Mouse (Mus musculus): ENCODE measurements around the gene Cbx6.
A peak's percentile ranks its signal among the peaks of the same experiment; 100 is the strongest.

The Cbx6 gene

DNA sequence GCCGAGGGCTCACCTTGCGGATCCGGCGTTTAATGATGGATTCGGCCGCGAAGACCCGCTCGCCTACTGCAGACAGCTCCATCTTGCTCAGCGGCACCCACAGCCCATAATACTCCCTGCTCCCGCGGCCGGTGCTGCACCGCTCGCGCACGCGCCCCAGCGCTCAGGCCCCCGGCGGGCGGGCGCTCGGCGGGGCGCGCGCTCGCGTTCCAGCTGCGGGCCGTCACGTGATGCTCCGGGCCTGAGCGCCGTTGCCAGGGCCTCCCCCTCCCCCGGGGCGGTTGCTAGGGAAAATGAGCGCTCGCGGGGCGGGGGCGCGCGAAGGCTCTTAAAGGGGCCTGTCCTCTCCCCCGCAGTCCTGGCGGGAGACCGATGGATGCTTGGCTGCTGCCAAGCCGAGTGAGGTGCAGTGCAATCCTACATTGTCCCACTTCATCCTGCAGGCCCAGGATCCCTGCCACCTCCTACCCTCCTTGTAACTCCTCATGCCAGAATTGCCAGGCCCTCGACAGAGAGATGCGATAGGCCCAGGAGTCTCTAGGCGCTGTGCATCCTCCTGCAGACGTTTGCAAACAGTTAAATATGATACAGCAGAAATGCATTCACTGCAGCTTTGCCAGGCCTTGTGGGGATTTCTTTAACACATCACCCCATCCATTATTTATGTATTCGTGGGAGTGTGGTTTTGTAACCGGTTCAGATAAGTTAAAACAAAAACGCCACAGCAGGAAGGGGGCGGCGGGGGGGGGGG lies at the start of gene Cbx6, which contains the start of gene Npcd:
Cbx6 (minus strand) TSS at position 559 of the 751 bp plus-strand sequence.
Npcd (minus strand) TSS at position 108 of the 751 bp plus-strand sequence.
- peak; percentile 97 for DNase-seq (ENCODE audit: low read depth, low spot score)

DNA sequence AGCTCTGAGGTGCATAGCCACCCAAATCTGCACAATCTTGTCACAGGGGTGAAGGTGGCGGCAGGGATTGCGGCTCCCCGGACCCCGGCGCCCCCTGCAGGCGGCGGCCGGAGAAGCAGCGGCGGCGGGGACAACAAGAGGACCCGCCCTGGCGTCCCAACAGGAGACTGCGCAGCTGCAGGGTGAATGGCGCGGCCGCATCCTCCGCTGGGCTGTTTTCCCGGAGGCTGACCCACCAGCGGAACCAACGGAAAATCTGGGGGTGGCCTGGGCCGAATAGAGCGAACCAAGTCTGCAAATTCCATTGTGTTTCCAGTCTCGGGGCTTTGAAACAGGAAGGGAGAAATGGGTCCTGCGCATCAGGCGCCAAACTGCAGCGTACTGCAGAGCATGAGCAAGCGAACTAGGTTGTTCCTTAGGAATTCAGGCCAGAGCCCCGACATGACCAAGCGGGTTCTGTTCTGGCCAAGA lies 48.9 kb upstream of the Cbx6 start:
- DNase-seq (ENCODE audit: low read depth, low spot score) = peak; percentile 89

DNA sequence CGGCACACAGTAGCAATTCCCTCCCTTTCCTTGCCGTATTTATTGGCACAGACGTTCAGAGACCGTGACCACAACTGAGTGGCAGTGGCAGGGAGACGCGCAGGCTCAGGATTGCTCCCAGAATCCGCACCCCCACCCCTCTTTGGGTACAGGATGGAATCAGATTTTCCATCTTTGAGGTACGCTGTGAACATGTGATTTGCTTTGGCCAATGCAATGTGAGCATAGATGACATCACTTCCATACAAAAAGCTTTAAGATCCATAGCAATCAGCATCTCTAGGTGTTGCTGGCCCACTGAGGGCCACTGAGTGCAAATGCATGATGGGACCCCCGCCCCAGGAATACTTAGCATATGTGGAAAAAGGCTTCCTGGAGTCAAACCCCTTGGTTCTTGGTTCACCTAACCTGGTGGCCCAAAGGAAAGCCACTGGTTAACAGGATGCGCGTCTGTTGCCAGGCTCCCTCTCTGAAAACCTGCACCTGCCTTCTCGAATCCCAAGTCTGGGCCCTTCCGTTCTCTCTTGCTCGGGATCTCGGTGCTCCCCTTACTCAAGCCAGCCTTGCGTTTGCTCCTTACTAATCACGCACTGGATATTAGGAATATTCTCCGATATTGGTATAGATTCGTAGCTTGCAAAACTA lies 48.3 kb upstream of the Cbx6 start:
- DNase-seq (ENCODE audit: low read depth, low spot score) = peak; percentile 25

DNA sequence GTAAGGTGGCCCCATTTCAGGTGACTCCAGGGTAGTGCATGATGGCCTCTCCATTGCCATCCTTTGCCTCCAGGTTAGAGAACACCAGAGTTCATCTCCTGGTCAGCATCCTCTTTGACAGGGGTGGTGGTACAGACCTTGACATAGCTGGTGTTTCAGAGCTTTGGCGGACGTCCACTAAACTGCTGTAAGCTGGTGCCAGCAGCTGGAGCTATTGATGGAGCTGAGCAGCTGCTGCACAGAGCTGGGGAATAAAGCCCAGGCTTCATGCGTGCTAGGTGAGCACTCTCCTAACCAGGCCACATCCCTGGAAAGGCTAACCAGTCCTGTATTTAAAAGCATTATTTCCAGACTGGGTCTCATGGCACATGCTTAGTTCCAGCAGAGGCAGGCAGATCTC lies 46.0 kb upstream of the Cbx6 start:
- no peak for DNase-seq (ENCODE audit: low read depth, low spot score)

DNA sequence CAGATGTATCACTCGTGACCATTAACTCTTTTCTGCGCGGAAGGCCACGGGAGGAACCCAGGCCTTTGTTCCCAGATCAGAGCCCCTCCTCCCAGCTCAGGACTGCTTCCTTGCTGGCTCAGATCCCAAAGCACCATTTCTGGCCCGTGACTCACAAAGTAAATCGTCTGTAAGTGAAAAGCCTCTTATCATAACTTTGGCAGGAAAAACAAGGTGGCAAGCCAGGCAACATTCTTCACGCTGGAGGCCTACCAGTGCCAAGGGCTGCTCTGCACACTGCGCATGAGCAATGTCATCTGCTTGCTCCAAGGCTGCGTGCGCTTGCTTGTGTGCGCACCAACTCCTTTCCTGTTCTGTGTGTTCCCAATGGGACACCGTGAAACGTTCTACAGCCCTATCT lies 44.8 kb upstream of the Cbx6 start:
- no peak for DNase-seq (ENCODE audit: low read depth, low spot score)

DNA sequence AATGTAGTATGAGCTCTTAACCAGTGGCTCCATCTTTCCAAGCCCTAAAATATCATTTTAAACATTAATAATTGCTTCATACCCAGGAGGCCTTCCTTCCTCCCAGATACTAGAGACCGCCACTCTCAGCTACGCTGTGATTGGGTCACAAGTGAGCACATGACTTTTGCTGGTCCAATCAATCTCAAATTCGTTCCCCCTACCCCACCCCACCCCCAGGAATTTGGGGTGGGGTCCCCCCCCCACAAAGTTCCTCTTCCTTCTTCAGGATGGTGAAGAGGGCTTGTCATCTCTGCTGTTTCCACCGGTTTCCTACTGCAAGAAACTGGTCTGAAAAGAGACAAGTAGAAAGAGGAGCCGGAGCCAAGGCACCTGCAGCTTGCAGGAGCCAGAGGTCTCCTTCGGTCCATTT lies 44.2 kb upstream of the Cbx6 start:
- DNase-seq (ENCODE audit: low read depth, low spot score) = no peak

DNA sequence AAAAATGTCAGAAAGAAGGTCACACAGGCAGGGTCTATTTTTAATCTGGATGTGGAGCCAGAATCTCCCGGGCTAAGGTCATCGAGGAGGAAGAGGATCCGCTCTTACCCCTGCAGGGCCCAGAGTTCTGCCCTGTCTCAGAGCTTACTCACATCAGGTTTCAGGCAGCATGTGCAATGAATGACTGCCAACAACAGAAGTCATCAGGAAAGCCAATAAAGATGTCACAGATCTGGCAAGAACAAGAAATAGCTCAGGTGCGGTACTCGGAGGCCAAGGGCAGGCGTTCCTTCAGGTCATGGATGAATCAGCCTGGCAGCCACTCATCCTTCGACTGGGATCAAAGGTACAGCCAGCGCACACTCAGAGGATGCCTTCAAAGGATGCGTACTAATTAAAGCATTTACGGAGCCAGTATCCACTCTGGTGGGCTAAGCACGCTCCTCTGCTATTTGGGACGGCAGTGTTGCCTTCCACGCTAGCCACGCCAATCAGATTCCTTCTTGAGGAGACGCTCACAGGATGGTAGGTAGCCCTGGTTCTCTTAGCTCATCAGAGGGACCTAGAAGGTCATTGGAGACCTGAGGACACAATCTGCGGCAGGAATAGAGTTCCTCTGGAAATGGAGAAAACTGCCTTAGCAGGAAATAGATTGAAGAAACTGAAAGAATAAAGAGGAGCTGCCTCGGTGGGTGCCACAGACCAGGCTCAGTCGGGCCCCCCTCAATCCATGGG lies 40.9 kb upstream of the Cbx6 start:
- no peak for DNase-seq (ENCODE audit: low read depth, low spot score)

DNA sequence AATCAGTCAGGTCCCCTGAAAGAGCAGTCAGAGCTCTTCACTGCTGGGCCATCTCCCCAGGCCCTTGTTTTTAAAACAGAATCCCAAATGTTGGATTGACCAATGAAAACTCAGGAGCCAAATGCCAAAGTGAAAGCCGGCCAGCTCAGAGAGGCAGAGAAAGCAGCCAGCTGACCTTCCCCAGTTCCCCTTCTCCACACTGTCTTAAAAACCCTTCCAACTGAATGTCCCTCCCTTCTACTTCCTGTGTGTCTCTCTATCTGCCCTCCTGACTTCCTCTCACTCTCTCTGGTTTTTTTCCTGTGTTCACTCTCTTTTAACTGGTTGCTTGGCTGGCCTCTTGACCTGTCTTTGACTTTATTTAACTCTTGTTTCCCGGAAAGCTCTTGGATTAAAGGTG lies 39.5 kb upstream of the Cbx6 start:
- no peak for DNase-seq (ENCODE audit: low read depth, low spot score)

DNA sequence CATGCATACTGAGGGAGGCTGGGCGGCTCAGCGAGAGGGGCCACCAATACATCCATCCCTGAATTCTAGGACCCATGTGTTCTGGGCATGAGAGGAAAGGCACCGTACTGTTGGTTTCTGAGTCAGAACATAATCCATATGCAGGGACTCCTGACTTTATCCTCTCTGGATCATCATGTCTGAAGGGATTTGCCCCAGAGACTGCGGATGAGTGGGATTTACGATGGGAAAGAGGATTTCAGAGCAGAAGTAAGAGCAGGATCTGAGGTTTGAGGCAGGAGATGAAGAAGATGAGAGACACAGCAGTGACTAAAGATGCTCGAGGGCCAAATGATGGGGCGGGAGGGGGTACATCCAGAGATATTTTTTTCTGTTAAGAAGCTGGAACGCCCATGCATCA lies 39.1 kb upstream of the Cbx6 start:
- no peak for DNase-seq (ENCODE audit: low read depth, low spot score)

DNA sequence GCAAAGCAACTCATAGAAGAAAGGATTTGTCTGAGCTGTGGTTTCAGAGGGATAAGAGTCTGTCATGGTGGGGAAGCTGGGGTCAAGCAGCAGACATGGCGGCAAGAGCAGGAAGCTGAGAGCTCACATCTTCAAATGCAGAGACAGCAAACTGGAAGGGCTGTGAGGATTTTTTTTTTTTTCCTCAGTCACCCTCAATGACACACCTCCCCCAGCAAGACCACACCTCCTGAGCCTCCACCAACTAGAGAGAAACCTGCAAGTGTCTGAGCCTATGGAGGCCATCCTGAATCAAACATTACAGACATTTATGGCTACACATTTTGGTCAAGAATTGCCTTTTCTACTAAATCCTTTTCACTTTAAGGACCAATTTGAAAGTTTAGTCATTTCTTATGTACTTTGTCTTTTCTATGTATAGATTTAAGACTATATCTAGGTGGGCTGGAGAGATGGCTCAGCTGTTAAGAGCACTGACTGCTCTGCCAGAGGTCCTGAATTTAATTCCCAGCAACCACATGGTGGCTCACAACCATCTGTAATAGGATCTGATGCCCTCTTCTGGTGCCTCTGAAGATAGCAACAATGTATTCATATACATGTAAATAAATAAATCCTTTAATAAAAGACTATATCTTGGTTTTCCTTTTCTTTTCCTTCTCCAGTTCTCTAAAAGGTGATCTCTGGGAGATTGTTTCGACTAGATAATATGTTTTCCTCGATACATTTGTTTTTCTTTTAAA lies 32.9 kb upstream of the Cbx6 start:
- no peak for DNase-seq (ENCODE audit: low read depth, low spot score)

DNA sequence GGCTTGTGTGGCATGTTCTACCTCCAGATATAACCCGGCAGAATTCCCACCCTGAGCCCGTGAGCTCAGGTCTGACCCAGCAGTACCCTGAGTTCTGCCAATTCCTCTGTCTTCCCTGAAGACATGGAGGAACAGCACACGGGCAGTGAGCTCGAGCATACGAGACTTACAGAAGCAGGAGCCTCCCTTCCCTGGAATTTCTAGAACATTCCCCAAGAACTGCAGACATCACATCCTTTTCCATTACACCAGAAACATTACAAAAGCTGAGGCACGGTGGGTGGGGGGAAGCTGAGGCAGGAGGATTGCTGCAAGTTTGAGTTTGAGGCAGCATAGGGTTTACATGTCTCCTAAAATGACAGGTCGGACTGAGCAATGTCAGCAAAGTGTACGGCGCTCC lies 25.3 kb upstream of the Cbx6 start:
- DNase-seq (ENCODE audit: low read depth, low spot score) = no peak

DNA sequence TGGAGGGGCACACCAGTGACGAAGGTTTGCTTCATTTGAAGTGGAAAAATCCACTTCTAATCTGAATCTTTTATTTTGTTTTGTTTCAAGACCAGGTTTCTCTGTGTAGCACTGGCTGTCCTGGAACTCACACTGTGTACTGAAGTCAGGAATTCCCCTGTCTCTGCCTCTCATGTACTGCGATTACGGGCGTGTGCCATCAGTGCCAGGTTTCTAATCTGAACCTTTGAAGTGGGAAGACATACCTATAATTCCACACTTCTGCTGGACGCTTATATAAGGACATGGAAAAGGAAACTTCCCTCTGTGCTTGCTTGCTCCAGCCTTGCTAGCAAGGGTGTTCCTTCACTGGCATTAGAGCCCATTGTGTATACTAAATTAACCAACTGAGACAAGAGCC lies 24.5 kb upstream of the Cbx6 start:
- no peak for DNase-seq (ENCODE audit: low read depth, low spot score)

DNA sequence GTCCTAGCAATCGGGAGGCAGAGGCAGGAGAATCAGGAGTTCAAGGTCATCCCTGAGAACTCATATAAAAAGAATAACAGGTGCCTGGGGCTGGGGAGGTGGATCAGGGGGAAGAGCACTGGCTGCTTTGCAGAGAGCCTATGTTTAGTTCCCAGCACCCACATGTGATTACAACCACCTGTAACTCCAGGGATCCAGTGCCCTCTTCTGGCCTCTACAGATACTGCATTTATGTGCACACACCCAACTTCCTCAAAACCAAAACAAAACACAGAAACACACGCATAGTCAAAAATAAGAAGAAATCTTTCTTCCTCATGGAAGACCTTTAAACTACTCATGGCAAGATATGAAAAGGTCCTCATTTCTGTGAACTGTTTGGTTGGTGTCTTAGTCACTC lies 15.7 kb upstream of the Cbx6 start:
- no peak for DNase-seq (ENCODE audit: low read depth, low spot score)

DNA sequence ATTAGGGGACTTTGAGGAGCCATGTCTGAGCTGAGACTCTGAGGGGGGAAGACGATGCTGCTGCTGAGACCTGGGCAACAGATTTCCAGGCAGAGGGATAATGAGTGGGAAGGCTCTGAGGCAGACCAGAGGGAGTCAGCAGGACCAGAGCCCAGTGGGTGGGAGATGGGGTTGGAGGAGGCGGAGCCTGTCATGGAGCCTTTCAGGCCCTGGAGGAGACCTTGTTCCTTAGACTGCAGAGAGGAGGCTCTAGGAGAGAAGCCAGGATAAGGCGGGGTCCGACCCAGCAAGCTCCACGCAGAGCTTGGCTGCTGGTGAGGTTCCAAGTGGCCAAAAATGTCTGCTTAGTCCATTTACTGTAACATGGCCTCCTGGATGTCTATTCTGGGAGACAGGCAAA lies 12.6 kb upstream of the Cbx6 start:
- DNase-seq (ENCODE audit: low read depth, low spot score) = no peak

DNA sequence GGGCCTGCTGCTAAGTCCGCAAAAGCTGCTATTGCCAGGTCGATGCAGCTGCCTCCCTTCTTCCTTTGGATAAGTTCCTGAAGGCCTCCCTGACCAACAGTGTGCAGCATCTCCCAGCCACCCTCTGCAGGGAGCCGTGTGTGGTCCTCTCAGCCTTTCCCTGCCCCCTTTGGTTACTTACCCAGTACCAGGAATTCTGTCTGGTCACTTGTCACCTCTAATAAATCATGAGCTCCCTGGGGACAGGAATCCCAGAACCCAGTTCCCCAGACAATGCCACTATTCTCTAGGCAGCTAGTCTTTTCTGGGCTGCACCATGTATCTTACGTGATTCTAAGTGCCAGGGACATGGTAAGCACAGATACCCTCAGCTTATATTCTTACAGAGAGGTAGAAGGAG lies 11.5 kb upstream of the Cbx6 start:
- no peak for DNase-seq (ENCODE audit: low read depth, low spot score)

DNA sequence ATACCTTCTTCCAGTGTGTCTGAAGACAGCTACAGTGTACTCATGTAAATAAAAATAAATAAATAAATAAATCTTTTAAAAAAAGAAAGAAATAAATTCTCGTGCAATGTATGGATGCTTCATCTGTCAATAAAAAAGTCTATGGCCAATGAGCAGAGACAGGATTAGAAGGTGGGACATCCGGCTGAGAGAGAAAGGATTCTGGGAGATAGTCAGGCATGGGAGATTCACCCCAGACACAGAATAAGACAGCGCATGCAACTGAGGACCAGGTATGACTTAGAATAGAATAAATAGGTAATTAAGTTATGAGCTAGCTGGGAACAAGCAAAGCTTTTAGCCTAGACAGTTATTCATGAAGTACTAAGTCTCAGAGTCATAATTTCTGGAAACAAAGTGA lies 8.5 kb upstream of the Cbx6 start:
- no peak for DNase-seq (ENCODE audit: low read depth, low spot score)

DNA sequence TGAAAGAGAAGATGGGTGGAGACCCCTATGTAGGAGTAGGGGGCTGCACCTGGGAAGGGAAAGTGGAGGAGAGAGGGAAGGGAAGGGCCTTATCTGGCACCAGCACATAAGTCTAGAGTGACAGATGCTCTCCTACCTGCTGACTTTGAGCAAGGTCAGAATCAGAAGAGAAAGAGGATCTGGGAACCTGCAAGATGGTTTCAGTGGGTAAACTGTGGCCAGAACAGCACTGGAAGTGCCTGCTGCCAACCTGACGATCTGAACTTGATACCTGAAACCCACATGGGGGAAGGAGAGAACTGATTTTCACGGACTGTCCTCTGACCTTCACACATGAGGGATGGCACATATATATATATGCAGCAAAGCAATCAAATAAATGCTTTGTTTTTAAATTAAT lies 5.8 kb upstream of the Cbx6 start:
- no peak for DNase-seq (ENCODE audit: low read depth, low spot score)

DNA sequence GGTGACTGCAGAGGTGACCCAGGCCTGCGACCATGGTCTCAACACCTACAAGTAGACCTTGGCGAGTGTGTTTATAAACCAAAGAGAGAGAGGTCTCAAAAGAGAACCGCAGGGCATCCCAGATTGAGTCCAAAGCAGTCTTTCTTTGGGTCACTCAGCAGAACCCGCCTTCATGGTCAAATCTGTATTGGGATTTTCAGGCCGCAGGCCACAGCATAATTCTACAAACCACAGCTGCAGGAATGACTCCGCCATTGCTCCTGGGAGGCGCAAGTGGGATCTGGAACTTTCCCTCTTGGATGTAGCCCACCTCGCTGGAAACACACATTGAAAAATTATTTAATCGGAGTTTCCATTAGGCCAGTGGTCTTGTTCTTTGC lies 383 bp upstream of the Cbx6 start:
- no peak for DNase-seq (ENCODE audit: low read depth, low spot score)

DNA sequence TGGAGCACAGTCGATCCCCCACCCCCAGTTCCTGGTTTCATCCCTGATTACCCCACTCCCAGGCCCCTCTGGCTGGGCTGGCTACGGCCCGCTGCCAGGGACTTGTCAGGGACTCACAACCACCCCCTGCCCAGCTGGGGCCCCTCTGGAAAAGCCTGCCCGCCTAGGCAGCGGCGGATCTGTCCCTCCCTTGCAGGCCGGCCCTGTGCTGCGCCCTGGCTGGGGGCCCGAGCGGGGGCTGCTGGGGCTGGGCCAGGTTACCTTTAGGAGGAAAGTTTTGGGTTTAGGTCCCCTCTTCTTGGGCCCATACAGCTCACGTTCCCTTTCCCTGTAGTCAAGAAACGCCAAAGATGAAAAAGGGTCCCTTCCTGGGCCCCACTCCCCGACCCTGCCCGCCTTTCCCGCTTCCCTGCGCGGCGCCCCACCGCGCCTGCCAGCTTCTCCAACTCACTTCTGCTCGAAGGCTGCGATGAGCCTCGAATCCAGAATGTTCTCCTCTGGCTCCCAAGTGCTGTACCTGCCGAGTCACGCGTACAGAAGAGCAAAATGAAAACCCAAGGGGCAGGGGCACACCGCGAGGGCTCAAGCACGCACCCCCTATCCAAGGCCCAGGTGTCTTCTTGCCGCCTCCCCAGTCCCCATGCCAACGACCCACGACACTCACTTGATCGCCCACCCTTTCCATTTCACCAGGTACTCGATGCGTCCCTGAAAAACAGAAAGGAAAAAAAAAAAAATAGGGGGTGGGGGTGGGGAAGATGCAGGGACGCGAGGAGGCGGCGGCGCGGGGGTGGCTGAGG lies 1.0 kb downstream of the Cbx6 start:
- no peak for DNase-seq (ENCODE audit: low read depth, low spot score)

DNA sequence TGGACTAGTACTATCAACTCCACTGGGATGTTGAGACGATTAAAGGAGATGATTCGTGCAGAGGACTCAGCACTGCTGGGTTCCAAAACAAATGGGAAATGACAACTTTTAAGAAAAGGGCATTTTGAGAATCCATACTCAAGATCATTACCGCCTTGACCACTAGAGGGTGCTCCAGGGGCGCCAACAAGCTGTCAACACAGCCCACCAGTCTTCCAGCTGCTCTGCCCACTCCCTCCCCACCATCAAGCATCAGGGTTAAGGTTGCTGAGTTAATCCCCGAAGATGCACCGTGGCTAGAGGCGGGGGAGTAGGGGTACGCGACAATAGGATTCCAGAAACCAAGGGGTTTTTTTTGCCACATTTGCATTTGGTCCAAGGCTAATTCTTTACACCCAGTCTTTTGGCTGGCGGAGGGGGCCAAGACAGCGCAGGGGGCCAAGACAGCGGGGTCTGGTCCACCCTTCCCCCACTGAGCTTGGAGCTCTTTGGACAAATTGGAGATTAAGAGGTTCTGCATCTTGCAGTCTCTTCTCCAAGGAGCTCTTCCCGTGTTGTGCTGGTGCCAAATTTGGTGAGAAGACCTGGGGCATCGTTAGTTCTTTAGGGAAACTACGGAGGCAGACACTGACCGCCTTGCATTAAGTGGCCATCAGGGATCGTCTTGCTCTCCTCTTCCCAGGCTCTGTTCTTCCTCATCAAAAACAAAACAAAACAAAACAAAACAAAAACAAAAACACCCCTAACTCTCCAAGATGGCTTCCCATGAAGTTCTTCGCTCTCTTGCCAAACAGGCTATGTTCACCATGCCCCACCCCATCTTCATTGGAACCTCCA lies 2.2 kb downstream of the Cbx6 start:
- peak; percentile 86 for DNase-seq (ENCODE audit: low read depth, low spot score)
